Mouse (Mus musculus) neural tube, embryonic 11.5 days (tissue): ENCODE data around the gene Pth2. TPM values are rescaled to one million over a fixed set of nuclear protein-coding genes. Genes with fewer than 3 reads are reported as not detected.
"Not testable (repeated sequence)": the region's sequence is repeated elsewhere in the genome, so short reads cannot be mapped to it uniquely, and the experiment has no call there.

Experiments used
- ATAC-seq: fragments of 200-750 bp; cut with Nextera tagmentation; 2 replicates; pipeline ENCODE4 v1.8.0; 2017; ENCODE audit warnings: moderate number of reproducible peaks, mild to moderate bottlenecking, moderate TSS enrichment, moderate library complexity; ENCODE audit not compliant: insufficient read depth, low FRiP score, low TSS enrichment
- DNase-seq: peaks from one replicate; pipeline ENCODE4 v3.0.0-alpha.2; 2015; ENCODE audit warnings: low spot score
- H3K27ac ChIP-seq: fragments of 300-500 bp; sonication (generic); 2 replicates; pipeline ENCODE4 v1.5.1; 2014; ENCODE audit warnings: low read depth, mild to moderate bottlenecking, low read length
- H3K27me3 ChIP-seq: fragments of 300-500 bp; sonication (generic); 2 replicates; pipeline ENCODE4 v1.6.1; 2014; ENCODE audit warnings: mild to moderate bottlenecking, low read length, mixed read lengths; ENCODE audit not compliant: control insufficient read depth, insufficient read depth
- H3K36me3 ChIP-seq: fragments of 300-500 bp; sonication (generic); 2 replicates; pipeline ENCODE4 v1.6.1; 2014; ENCODE audit warnings: mild to moderate bottlenecking, low read length, moderate library complexity, mixed read lengths; ENCODE audit not compliant: control insufficient read depth, insufficient read depth
- H3K4me1 ChIP-seq: fragments of 300-500 bp; sonication (generic); 2 replicates; pipeline ENCODE4 v1.6.1; 2014; ENCODE audit warnings: low read length, mixed read lengths; ENCODE audit not compliant: control insufficient read depth, insufficient read depth
- H3K4me2 ChIP-seq: fragments of 300-500 bp; sonication (generic); 2 replicates; pipeline ENCODE4 v1.6.1; 2014; ENCODE audit warnings: low read depth, mild to moderate bottlenecking, moderate library complexity
- H3K4me3 ChIP-seq: fragments of 300-500 bp; sonication (generic); 2 replicates; pipeline ENCODE4 v1.5.1; 2014; ENCODE audit warnings: low read depth, low read length
- H3K9ac ChIP-seq: fragments of 300-500 bp; sonication (generic); 2 replicates; pipeline ENCODE4 v1.6.1; 2014; ENCODE audit warnings: mild to moderate bottlenecking, low read length
- H3K9me3 ChIP-seq: fragments of 300-500 bp; sonication (generic); 2 replicates; pipeline ENCODE4 v1.6.1; 2016; ENCODE audit warnings: low read length; ENCODE audit not compliant: control insufficient read depth
- WGBS: fragments of 180-500 bp; shearing (Covaris S2); extraction: QIAGEN DNeasy Blood & Tissue Kit; methylation state at CpG from one replicate; pipeline ENCODE4 v1.1.7; 2014; 5-methylcytosine and 5-hydroxymethylcytosine counted together
- polyA plus RNA-seq: library from polyadenylated mRNA; unstranded; fragments of >200 nt; fragmentation: Nextera tagmentation; extraction: Ambion mirVana; gene quantifications from 2 replicates; pipeline ENCODE4 v1.2.1, GENCODE M21; 2014

Pth2 gene
- polyA plus RNA-seq, 1 experiment from 2014 or later, result not detected

DNA sequence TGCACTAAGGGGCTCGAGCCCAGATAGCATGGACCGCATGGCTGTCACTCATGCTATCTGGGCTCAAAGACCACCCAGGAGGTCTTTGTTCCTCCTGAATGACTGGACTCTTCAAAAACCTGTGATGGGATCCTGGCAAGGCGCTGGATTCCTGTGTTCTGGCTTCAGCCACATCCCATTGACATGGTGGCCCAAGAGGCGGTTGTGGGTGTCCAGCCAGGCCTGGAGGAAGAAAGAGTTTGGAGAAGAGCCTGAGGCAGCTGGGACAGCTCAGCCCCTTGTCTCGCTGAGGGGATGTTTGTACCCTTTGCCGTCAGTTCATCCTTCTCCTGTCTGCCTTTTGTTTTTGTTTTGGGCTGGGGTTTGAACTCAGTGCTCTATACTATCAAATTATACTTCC, 31.2 kb upstream of the Pth2 start:
- WGBS, result 41% methylated on average over 6 of the region's 6 CpGs
- Histone ChIP-seq H3K27ac (no peak overlapping the region), H3K9me3 (no peaks in the 10 kb centered on the region), H3K9ac (no peak overlapping the region), H3K4me2 (no peak overlapping the region), H3K27me3 (no peaks in the 10 kb centered on the region), H3K4me3 (no peak overlapping the region), H3K4me1 (peaks cover 5% of the 10 kb centered on the region), H3K36me3 (peaks cover 2% of the 10 kb centered on the region; the same call in 1 of the 2 replicates)
- DNase-seq (no peak), ATAC-seq (no peak)

DNA sequence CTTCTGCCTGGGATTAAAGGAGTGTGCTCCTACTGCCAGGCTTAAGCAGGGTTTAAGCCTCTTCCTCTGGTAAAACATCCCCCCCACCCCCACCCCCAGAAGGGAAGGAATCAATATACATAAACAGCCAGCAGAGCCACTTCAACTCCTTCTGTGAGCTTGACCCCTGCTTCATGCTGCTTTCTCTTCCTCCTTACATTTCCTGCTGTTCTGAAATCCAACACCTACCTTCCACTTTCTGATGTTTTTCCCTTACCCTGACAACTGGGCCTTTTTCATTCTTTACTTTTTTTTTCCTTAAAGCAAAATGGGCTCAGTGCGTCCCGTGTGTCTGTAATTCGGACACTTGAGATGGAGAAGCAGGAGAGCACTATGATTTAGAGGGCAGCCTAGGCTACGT, 30.5 kb upstream of the Pth2 start:
- no peak overlapping the region for H3K4me3 ChIP-seq
- H3K36me3 ChIP-seq, result peaks cover 2% of the 10 kb centered on the region; the same call in 1 of the 2 replicates
- no peak for DNase-seq
- H3K4me2 ChIP-seq, result no peak overlapping the region
- H3K9ac ChIP-seq, result no peak overlapping the region
- peaks cover 5% of the 10 kb centered on the region for H3K4me1 ChIP-seq
- H3K27ac ChIP-seq, result no peak overlapping the region
- no peaks in the 10 kb centered on the region for H3K27me3 ChIP-seq
- 60% methylated on average over 4 of the region's 4 CpGs for WGBS
- no peak for ATAC-seq
- no peaks in the 10 kb centered on the region for H3K9me3 ChIP-seq

DNA sequence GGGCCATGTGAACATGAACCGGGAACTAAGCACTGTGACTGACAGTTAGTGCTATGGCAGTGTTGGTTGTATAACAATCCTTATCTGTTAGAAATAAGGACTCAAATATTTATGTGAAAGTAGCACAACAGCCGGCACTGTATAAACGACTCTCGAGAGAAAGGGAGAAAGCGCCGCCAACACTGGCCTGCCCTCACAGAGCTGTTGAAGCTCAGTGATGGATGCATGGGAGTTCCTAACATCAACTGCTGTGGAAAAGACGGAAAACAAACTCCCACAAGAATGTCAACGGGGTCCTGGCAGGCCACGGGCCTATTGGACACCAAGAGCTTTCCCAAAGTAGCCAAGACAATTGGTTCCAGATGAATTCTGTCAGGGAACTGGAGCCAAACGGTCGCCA, 29.5 kb upstream of the Pth2 start:
- WGBS, result 57% methylated on average over 11 of the region's 11 CpGs
- ATAC-seq, result no peak
- no peaks in the 10 kb centered on the region for H3K27me3 ChIP-seq

DNA sequence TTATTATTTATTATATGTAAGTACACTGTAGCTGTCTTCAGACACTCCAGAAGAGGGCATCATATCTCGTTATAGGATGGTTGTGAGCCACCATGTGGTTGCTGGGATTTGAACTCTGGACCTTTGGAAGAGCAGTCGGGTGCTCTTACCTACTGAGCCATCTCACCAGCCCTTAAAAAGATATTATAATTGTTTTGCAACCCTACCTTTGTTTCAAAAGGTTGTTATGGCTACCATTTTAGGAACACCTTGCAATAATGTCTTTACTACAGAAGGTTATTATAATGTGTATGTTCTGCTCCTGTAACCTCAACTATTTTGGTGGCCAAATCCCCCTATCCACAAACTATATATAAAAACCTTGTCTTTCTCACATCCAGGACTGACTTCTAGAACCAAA, 27.7 kb upstream of the Pth2 start:
- H3K4me3 ChIP-seq, result peak overlapping the region; percentile 55
- not testable (repeated sequence) for H3K36me3 ChIP-seq, H3K27ac ChIP-seq, H3K9ac ChIP-seq, ATAC-seq, H3K9me3 ChIP-seq, DNase-seq, H3K4me2 ChIP-seq, H3K27me3 ChIP-seq, H3K4me1 ChIP-seq
- 86% methylated on average over 2 of the region's 2 CpGs for WGBS

More for the DNA sequence above, 29.5 kb upstream of the Pth2 start:
- Histone ChIP-seq H3K9me3 (no peaks in the 10 kb centered on the region), H3K4me3 (no peak overlapping the region), H3K9ac (no peak overlapping the region), H3K36me3 (peaks cover 2% of the 10 kb centered on the region; the same call in 1 of the 2 replicates), H3K27ac (no peak overlapping the region), H3K4me1 (peaks cover 5% of the 10 kb centered on the region), H3K4me2 (no peak overlapping the region)
- no peak for DNase-seq

DNA sequence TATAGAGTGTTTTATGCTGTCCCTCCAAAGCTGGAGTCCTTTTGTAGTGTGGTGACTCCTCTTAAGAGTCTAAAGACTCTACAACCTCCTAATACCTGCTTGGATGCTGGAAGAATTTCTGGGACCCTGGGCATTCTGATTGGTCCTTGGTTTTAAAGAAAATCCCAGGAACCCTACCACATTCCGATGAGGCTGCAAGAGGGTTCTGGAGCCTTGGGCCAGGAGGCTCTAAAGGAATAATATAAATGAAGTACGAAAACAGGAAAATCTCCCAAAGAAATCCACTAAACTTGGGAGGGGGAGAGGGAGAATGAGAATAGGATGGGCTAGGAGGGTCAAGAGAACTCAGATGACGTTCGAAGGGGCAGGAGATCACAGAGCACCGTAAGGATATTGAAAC, 27.2 kb upstream of the Pth2 start:
- Histone ChIP-seq H3K36me3 (no peaks in the 10 kb centered on the region), H3K9ac (peak overlapping the region; percentile 77), H3K4me3 (peak overlapping the region; percentile 55), H3K4me2 (peak overlapping the region; percentile 81), H3K27me3 (no peaks in the 10 kb centered on the region), H3K9me3 (no peaks in the 10 kb centered on the region), H3K4me1 (peaks cover 5% of the 10 kb centered on the region), H3K27ac (peak overlapping the region; percentile 50)
- no peak for ATAC-seq
- WGBS, result 5% methylated on average over 5 of the region's 5 CpGs
- no peak for DNase-seq

GRCm38 (mm10) chr7:45154096-45154992, 26.5 kb upstream of the Pth2 start, which contains the start of the genes Pih1d1 and Aldh16a1:
TSS of gene Pih1d1 (plus strand) at chr7:45154303.
TSS of gene Aldh16a1 (minus strand) at chr7:45154584.
- H3K9me3 ChIP-seq, result no peaks in the 10 kb centered on the region
- WGBS, result 5% methylated on average over 67 of the region's 69 CpGs
- ATAC-seq (peak; percentile 95), DNase-seq (peak; percentile 97)
- H3K9ac ChIP-seq, result peak within 1 kb of the TSS; percentile 77
- H3K4me2 ChIP-seq, result peak within 1 kb of the TSS; percentile 81
- H3K4me1 ChIP-seq, result peaks cover 5% of the 10 kb centered on the region
- H3K27me3 ChIP-seq, result no peaks in the 10 kb centered on the region
- peak within 1 kb of the TSS; percentile 55 for H3K4me3 ChIP-seq
- 0 out of 2 replicates have a peak, but pooled peaks cover 3% of the 10 kb centered on the region for H3K36me3 ChIP-seq
- peak within 1 kb of the TSS; percentile 50 for H3K27ac ChIP-seq

- H3K27ac ChIP-seq, result no peak overlapping the region
- no peaks in the 10 kb centered on the region for H3K9me3 ChIP-seq
- H3K27me3 ChIP-seq, result no peaks in the 10 kb centered on the region
- ATAC-seq, result 0 out of 2 replicates have a peak, but pooled peaks have one; percentile 1
- H3K36me3 ChIP-seq, result 0 out of 2 replicates have a peak, but pooled peaks cover 3% of the 10 kb centered on the region
- H3K4me1 ChIP-seq, result peaks cover 5% of the 10 kb centered on the region
- 78% methylated on average over 12 of the region's 12 CpGs for WGBS
- peak overlapping the region; percentile 55 for H3K4me3 ChIP-seq
- no peak overlapping the region for H3K9ac ChIP-seq
- peak overlapping the region; percentile 43 for H3K4me2 ChIP-seq
- DNase-seq, result peak; percentile 54
Observed at GRCm38 (mm10) chr7:45154993-45155514, 25.7 kb upstream of the Pth2 start.

DNA sequence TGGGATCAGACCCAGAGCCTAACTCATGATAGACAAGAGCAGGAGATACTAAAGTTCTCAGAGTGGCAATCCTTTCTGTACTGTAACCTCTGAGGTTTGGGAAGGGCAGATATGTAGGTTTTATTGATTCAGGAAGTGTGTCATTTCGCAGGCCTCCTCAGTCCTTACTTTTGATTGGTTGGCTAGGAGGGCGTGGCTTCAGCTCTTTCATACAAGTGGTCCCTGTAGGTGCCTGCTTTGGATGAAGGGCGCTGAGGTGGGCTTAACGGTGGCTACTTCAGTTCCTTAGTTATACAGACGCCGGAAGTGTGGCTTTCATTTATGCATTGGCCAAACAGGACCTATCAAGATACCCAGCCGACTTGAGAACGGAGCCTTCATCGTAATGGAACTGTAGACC, 25.2 kb upstream of the Pth2 start:
- Histone ChIP-seq H3K4me1 (peaks cover 5% of the 10 kb centered on the region), H3K27me3 (no peaks in the 10 kb centered on the region), H3K4me2 (no peak overlapping the region), H3K36me3 (0 out of 2 replicates have a peak, but pooled peaks cover 3% of the 10 kb centered on the region), H3K4me3 (no peak overlapping the region), H3K27ac (no peak overlapping the region), H3K9ac (no peak overlapping the region), H3K9me3 (no peaks in the 10 kb centered on the region)
- WGBS, result 84% methylated on average over 9 of the region's 9 CpGs
- DNase-seq (no peak), ATAC-seq (no peak)
